Mouse (Mus musculus) lung, adult 2 months (tissue): ENCODE data around the gene Extl2.

Experiments used
- CTCF ChIP-seq: fragments of 200-500 bp; IDR thresholded peaks from 2 replicates; pipeline ENCODE4 v1.5.1; 2011; ENCODE audit warnings: mild to moderate bottlenecking, low read length, control low read depth; ENCODE audit not compliant: insufficient read depth
- POLR2A ChIP-seq: fragments of 200-500 bp; IDR thresholded peaks from 2 replicates; pipeline ENCODE4 v1.6.1; 2011; ENCODE audit warnings: low read depth, mild to moderate bottlenecking, control low read depth, low read length, borderline replicate concordance; ENCODE audit errors: extremely low read depth

DNA sequence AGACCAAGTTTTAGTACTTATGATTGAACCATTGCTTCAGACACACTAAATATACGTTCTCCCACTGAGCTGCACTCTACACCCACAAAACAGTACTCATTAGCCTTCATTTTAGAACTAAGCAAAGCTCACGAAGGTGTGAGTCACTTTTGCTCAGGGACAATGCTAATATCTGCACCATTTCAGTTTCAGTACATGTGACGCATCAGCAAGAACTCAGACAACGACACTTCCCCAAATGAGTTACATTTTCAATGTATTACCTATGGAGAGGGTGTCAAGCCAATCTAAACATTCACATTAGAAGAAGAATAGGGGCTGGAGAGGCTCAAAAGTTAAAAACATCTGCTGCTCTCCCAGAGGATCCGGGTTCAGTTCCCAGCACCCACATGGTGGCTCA, 10.3 kb upstream of the Extl2 start:
- TF ChIP-seq CTCF (no peak), POLR2A (no peak)
